Comparison of ENCODE assay signal across 27 mouse cellular contexts in genomic region chr5:33574207-33574606, GRCm38 (mm10).
"Had no signal": no experiment of that assay in that cellular context is flagged by ENCODE, and none has a peak within 500 bp of the region (broad histone marks: within the 10 kb centered on the region; RNA-seq: fewer than 3 reads in every experiment).

No protein-coding gene starts in this region.

- H3K9ac ChIP-seq: heart, embryonic 13.5 days; heart, embryonic 15.5 days; hindbrain, embryonic 13.5 days; hindbrain, embryonic 15.5 days; kidney, embryonic 15.5 days; limb, embryonic 13.5 days; limb, embryonic 15.5 days; liver, embryonic 12.5 days had no signal

- ATAC-seq: hindbrain, postnatal 0 days; intestine, embryonic 16.5 days; liver, embryonic 12.5 days had no signal

- H3K4me2 ChIP-seq: heart, embryonic 11.5 days; heart, embryonic 13.5 days; heart, embryonic 15.5 days; hindbrain, embryonic 13.5 days; hindbrain, embryonic 15.5 days; kidney, embryonic 15.5 days; limb, embryonic 13.5 days; limb, embryonic 15.5 days; liver, embryonic 12.5 days had no signal

- H3K4me1 ChIP-seq: heart, embryonic 13.5 days; heart, embryonic 15.5 days; hindbrain, embryonic 13.5 days; hindbrain, embryonic 15.5 days; kidney, embryonic 15.5 days; limb, embryonic 13.5 days; limb, embryonic 15.5 days had no signal

- DNase-seq: gastrocnemius, adult 2 months; gastrocnemius, postnatal 14 days; gastrocnemius, postnatal 36 days; heart, adult 11 months; heart, adult 2 months; heart, postnatal 14 days; heart, postnatal 36 days; kidney, adult 11 months; kidney, adult 2 months; kidney, adult 9 months; kidney, postnatal 14 days; kidney, postnatal 36 days; layer of hippocampus, adult 9-11 months; layer of hippocampus, postnatal 36 days; left cerebral cortex, postnatal 4 days had no signal

- H3K4me3 ChIP-seq: gastrocnemius, adult 2 months; heart, adult 2 months; heart, embryonic 13.5 days; heart, embryonic 15.5 days; hindbrain, embryonic 13.5 days; hindbrain, embryonic 15.5 days; kidney, embryonic 15.5 days; limb, embryonic 13.5 days; limb, embryonic 15.5 days; liver, embryonic 12.5 days had no signal

- H3K36me3 ChIP-seq: heart, embryonic 13.5 days; heart, embryonic 15.5 days; hindbrain, embryonic 13.5 days; hindbrain, embryonic 15.5 days; kidney, embryonic 15.5 days; limb, embryonic 13.5 days; limb, embryonic 15.5 days; liver, embryonic 12.5 days had no signal

- H3K27ac ChIP-seq: gastrocnemius, adult 2 months; heart, adult 2 months; heart, embryonic 13.5 days; heart, embryonic 15.5 days; hindbrain, embryonic 13.5 days; hindbrain, embryonic 15.5 days; hindbrain, postnatal 0 days; kidney, embryonic 15.5 days; kidney, postnatal 0 days; limb, embryonic 13.5 days; limb, embryonic 15.5 days; liver, embryonic 12.5 days had no signal

- H3K9me3 ChIP-seq: heart, embryonic 13.5 days; heart, embryonic 15.5 days; hindbrain, embryonic 13.5 days; hindbrain, embryonic 15.5 days; kidney, embryonic 15.5 days; limb, embryonic 13.5 days; limb, embryonic 15.5 days; liver, embryonic 12.5 days had no signal

- H3K27me3 ChIP-seq: heart, embryonic 15.5 days; hindbrain, embryonic 15.5 days; kidney, embryonic 15.5 days; limb, embryonic 13.5 days; limb, embryonic 15.5 days had no signal
